Mouse (Mus musculus) MEL (cell line): ENCODE data around the gene Timd2. TPM values are rescaled to one million over a fixed set of nuclear protein-coding genes. Genes with fewer than 3 reads are reported as not detected.

ENCODE experiments used
- DNase-seq: peaks from one replicate; pipeline ENCODE4 v3.0.0; 2011; ENCODE audit warnings: low read depth, low spot score
- H3K27ac ChIP-seq: 2 replicates; pipeline ENCODE4 v1.5.1; 2012; ENCODE audit warnings: low read depth, mild to moderate bottlenecking, control low read depth, low read length, moderate library complexity; ENCODE audit not compliant: control insufficient read depth
- H3K27me3 ChIP-seq, 2 experiments: fragments of 150-350 bp in 1 of 2; sonication (generic) in 1 of 2; 2 replicates each; pipeline ENCODE4 v1.6.1; 2012; ENCODE audit warnings: low read length in 2 of 2, mild to moderate bottlenecking in 2 of 2, improper control_type of control experiment in 1 of 2, moderate library complexity in 1 of 2; ENCODE audit not compliant: insufficient read depth in 2 of 2, control insufficient read depth in 1 of 2
- H3K36me3 ChIP-seq, 2 experiments: 2 replicates each; pipeline ENCODE4 v1.6.1; 2012 to 2014; ENCODE audit warnings: low read length in 2 of 2, improper control_type of control experiment in 1 of 2, inconsistent platforms in 1 of 2, mild to moderate bottlenecking in 1 of 2; ENCODE audit not compliant: insufficient read depth in 2 of 2, control insufficient read depth in 1 of 2
- H3K4me1 ChIP-seq, 2 experiments: fragments of 150-350 bp in 1 of 2; sonication (generic) in 1 of 2; 2 replicates each; pipeline ENCODE4 v1.6.1; 2012; ENCODE audit warnings: low read length in 2 of 2, improper control_type of control experiment in 1 of 2, mild to moderate bottlenecking in 1 of 2; ENCODE audit not compliant: insufficient read depth in 2 of 2, control insufficient read depth in 1 of 2
- H3K4me3 ChIP-seq, 2 experiments: fragments of 150-350 bp in 1 of 2; sonication (generic) in 1 of 2; 2 replicates each; pipeline ENCODE4 v1.5.1; 2012; ENCODE audit warnings: low read depth in 2 of 2, low read length in 2 of 2, mild to moderate bottlenecking in 2 of 2, moderate library complexity in 2 of 2, control low read depth in 1 of 2, improper control_type of control experiment in 1 of 2; ENCODE audit not compliant: control insufficient read depth in 1 of 2, insufficient read depth in 1 of 2
- H3K79me2 ChIP-seq: 2 replicates; pipeline ENCODE4 v1.6.1; 2012; ENCODE audit warnings: mild to moderate bottlenecking, low read length, moderate library complexity; ENCODE audit not compliant: control insufficient read depth, poor library complexity, insufficient read depth
- H3K9ac ChIP-seq: 2 replicates; pipeline ENCODE4 v1.6.1; 2012; ENCODE audit warnings: low read depth, mild to moderate bottlenecking, control low read depth, low read length, moderate library complexity; ENCODE audit not compliant: control insufficient read depth, poor library complexity, severe bottlenecking
- H3K9me3 ChIP-seq: fragments of 150-350 bp; sonication (generic); replicated peaks from 2 replicates; pipeline ENCODE4 v1.6.1; 2012; ENCODE audit warnings: mild to moderate bottlenecking, low read length, improper control_type of control experiment, moderate library complexity; ENCODE audit not compliant: insufficient read depth
- BHLHE40 ChIP-seq: IDR thresholded peaks from 2 replicates; pipeline ENCODE4 v1.6.1; 2012; ENCODE audit warnings: low read depth, mild to moderate bottlenecking, inconsistent platforms, low read length, improper control_type of control experiment, borderline replicate concordance
- CTCF ChIP-seq, 3 experiments: IDR thresholded peaks in 2 of 3; conservative IDR thresholded peaks in 1 of 3; 2 replicates each; pipeline ENCODE4 v1.5.1; 2011 to 2012; ENCODE audit warnings: low read length in 3 of 3, low read depth in 2 of 3, mild to moderate bottlenecking in 2 of 3, improper control_type of control experiment in 1 of 3, inconsistent platforms in 1 of 3, mixed read lengths in 1 of 3, moderate library complexity in 1 of 3; ENCODE audit not compliant: control insufficient read depth in 1 of 3, insufficient read depth in 1 of 3, poor library complexity in 1 of 3, severe bottlenecking in 1 of 3
- GATA1 ChIP-seq: IDR thresholded peaks from 2 replicates; pipeline ENCODE4 v1.6.1; 2011; ENCODE audit warnings: low read depth, low read length, improper control_type of control experiment
- JUND ChIP-seq: IDR thresholded peaks from 2 replicates; pipeline ENCODE4 v1.6.1; 2011; ENCODE audit warnings: low read depth, mild to moderate bottlenecking, improper control_type of control experiment, low read length
- KAT2A ChIP-seq: conservative IDR thresholded peaks from 2 replicates; pipeline ENCODE4 v1.6.1; 2012; ENCODE audit warnings: low read depth, low read length, improper control_type of control experiment, inconsistent platforms
- MAFK ChIP-seq: IDR thresholded peaks from 2 replicates; pipeline ENCODE4 v1.6.1; 2011; ENCODE audit warnings: low read depth, mild to moderate bottlenecking, low read length, improper control_type of control experiment, borderline replicate concordance
- MAZ ChIP-seq: IDR thresholded peaks from 2 replicates; pipeline ENCODE4 v1.6.1; 2012; ENCODE audit warnings: low read depth, mild to moderate bottlenecking, inconsistent platforms, low read length, improper control_type of control experiment
- RAD21 ChIP-seq: IDR thresholded peaks from 2 replicates; pipeline ENCODE4 v1.6.1; 2011; ENCODE audit warnings: mild to moderate bottlenecking, low read depth, low read length, improper control_type of control experiment
- RCOR1 ChIP-seq: IDR thresholded peaks from 2 replicates; pipeline ENCODE4 v1.6.1; 2012; ENCODE audit warnings: low read depth, mild to moderate bottlenecking, inconsistent platforms, low read length, improper control_type of control experiment
- SIN3A ChIP-seq: IDR thresholded peaks from 2 replicates; pipeline ENCODE4 v1.6.1; 2012; ENCODE audit warnings: low read length, improper control_type of control experiment, inconsistent platforms
- SMC3 ChIP-seq: IDR thresholded peaks from 2 replicates; pipeline ENCODE4 v1.6.1; 2011; ENCODE audit warnings: low read depth, low read length, improper control_type of control experiment
- USF1 ChIP-seq: IDR thresholded peaks from 2 replicates; pipeline ENCODE4 v1.6.1; 2014; ENCODE audit warnings: low read depth, mild to moderate bottlenecking, inconsistent platforms, low read length, improper control_type of control experiment, moderate library complexity
- USF2 ChIP-seq, 2 experiments: IDR thresholded peaks; 2 replicates each; pipeline ENCODE4 v1.6.1; 2011 to 2012; ENCODE audit warnings: improper control_type of control experiment in 2 of 2, low read length in 2 of 2, borderline replicate concordance in 1 of 2, inconsistent platforms in 1 of 2, low read depth in 1 of 2, mild to moderate bottlenecking in 1 of 2; ENCODE audit not compliant: insufficient read depth in 1 of 2
- polyA plus RNA-seq, 2 experiments: library from polyadenylated mRNA; stranded (reverse) in 1 of 2; unstranded in 1 of 2; fragments of >175 nt in 1 of 2; fragments of >200 nt in 1 of 2; gene quantifications; 2 replicates each; pipeline versions ENCODE4 v1.2.1 to v1.2.4; 2012; ENCODE audit warnings: low replicate concordance in 2 of 2, low read depth in 1 of 2; ENCODE audit not compliant: insufficient read length in 2 of 2, insufficient read depth in 1 of 2, missing spikeins in 1 of 2
- total RNA-seq: library from RNA; depleted of rRNA; stranded (reverse); fragments of 300-350 nt; gene quantifications from 2 replicates; pipeline ENCODE4 v1.2.3, GENCODE M21; 2012

The Timd2 gene
- total and polyA plus RNA-seq, 3 experiments, result not detected

DNA sequence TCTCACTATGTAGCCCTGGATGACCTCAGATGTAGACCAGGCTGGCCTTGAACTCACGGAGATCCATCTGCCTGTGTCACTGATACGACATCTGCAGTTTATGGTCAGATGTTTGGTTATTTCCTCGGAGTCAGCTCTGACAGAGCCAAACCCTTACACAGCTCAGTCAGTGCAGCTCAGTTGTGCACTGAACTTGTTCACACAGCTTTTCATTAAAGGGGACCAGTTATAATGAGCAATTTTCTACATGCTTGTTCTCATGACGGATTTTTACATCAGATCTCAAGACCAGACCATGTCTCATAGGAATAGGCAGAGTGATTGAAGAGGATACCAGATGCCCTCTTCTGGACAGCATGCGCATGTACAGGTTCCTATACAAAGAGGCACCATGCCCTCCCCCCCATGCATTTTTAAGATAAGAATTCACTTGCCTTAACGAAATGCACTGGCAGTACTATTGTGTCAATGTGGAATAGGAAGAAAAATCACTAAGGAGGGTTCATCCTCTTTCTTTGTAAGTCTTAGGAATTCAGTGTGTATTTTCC, 26.5 kb upstream of the Timd2 start:
- no peak overlapping the region for H3K27ac ChIP-seq
- DNase-seq, result peak; percentile 36
- H3K36me3 ChIP-seq, result no peaks in the 10 kb centered on the region
- TF ChIP-seq CTCF (IDR thresholded peaks at IDR 0.05 in 2 of 3, conservative IDR thresholded peaks at IDR 0.05 in 1 of 3; ENCODE audit: control insufficient read depth in 1 of 3, insufficient read depth in 1 of 3, low read depth in 2 of 3, low read length in 3 of 3, poor library complexity in 1 of 3, severe bottlenecking in 1 of 3) (peak; percentile 24 to 41 (median 34); a peak in 4 of 6 replicates), RAD21 (peak; percentile 25), MAZ (no peak), SMC3 (peak; percentile 46)
- H3K27me3 ChIP-seq, result no peaks in the 10 kb centered on the region
- H3K4me3 ChIP-seq, result no peak overlapping the region
- no peaks in the 10 kb centered on the region for H3K79me2 ChIP-seq
- H3K9me3 ChIP-seq, result no peaks in the 10 kb centered on the region
- no peaks in the 10 kb centered on the region for H3K4me1 ChIP-seq
- no peak overlapping the region for H3K9ac ChIP-seq

GRCm38 (mm10) chr11:46731541-46732070, 24.7 kb upstream of the Timd2 start:
- Histone ChIP-seq H3K4me3 (no peak overlapping the region), H3K36me3 (no peaks in the 10 kb centered on the region), H3K27me3 (no peaks in the 10 kb centered on the region), H3K4me1 (no peaks in the 10 kb centered on the region), H3K9me3 (no peaks in the 10 kb centered on the region), H3K27ac (no peak overlapping the region), H3K9ac (no peak overlapping the region), H3K79me2 (no peaks in the 10 kb centered on the region)
- TF ChIP-seq RAD21, result no peak
- TF ChIP-seq MAFK, result peak; percentile 74
- no peak for DNase-seq

DNA sequence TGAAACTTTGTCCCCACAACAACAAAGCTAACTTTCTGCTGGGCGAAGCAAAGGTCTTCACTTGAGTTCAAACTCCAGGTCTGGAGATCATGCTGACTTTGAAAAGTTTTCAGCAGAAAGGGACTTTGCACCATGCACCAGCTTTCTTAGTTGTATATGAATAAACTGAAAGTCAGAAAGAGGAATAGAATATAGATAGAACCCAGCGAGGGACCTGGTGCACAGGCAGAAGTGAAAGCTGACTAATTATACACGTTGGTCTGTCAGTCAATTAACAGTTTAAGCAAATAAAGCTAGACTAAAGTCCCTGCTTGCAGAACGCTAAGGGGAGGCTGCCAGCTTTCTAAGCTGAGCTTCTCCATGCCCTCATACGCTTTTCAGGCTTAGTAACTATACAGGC, 8.0 kb downstream of the Timd2 start:
- H3K27ac ChIP-seq, result no peak overlapping the region
- TF ChIP-seq USF1, result no peak
- no peak for TF ChIP-seq SIN3A
- TF ChIP-seq JUND, result no peak
- TF ChIP-seq BHLHE40, result no peak
- TF ChIP-seq USF2 (IDR thresholded peaks at IDR 0.05; ENCODE audit: borderline replicate concordance in 1 of 2, insufficient read depth in 1 of 2, low read depth in 1 of 2, low read length in 2 of 2), result no peak
- no peak for TF ChIP-seq GATA1
- no peak for TF ChIP-seq RCOR1
- no peak for TF ChIP-seq KAT2A
- TF ChIP-seq, all 39 proteins: peak for 0
- H3K9me3 ChIP-seq, result no peaks in the 10 kb centered on the region
- H3K36me3 ChIP-seq, result no peaks in the 10 kb centered on the region
- no peak for DNase-seq
- no peak overlapping the region for H3K4me3 ChIP-seq
- peaks cover 0 to 1% of the 10 kb centered on the region in 2 experiments; a peak in 1 of 4 replicates for H3K27me3 ChIP-seq
- H3K4me1 ChIP-seq, result no peaks in the 10 kb centered on the region
- H3K9ac ChIP-seq, result no peak overlapping the region
- no peaks in the 10 kb centered on the region for H3K79me2 ChIP-seq
